ENCODE assay signal across 16 mouse cellular contexts in the genomic region with DNA sequence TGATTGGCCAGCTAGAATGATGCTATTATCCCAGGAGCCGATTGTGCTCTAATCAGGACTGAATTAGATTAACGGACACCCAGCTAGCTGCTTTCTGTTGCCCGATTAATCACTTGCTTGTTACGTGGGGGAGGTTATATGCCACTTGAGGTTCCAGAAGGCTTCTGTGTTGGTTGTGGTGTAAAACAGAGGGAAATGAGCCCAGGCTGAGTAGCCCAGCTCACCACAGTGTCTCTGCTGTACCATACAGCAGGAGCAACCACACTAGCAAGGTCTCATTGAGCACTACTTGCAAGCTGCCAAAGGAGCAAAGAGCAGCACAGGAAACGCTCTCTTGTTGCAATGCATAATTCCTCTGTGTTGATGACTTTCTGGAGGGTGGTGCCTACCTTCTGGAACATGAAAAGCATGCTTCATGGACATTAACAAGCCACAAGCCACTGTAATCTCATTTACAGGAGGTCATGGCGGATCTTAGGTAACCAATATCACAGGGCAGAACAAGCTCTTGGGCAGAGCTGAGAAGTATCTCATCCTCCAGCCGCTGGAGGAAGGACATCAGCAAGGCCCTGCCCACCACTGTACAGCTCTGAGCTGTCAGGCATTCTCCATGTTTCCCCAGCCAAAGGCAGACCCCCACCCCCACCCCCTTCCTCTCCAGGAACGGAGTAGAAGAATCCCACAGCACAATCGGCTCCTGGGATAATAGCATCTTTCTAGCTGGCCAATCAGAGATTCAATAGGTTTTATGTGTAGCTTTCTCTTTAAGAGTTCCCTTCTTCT. TPM values are rescaled to one million over a fixed set of nuclear protein-coding genes. Genes with fewer than 3 reads are reported as not detected.
DNase-seq lines count a peak whose midpoint lies in the region; ATAC-seq and TF ChIP-seq lines count a peak whose summit lies in the region.
"Had no signal": no experiment of that assay in that cellular context is flagged by ENCODE, and none has a peak within 500 bp of the region (broad histone marks: within the 10 kb centered on the region; RNA-seq: fewer than 3 reads in every experiment).

No protein-coding gene starts in this region.

- TF ChIP-seq POLR2A in kidney, adult 2 months (IDR thresholded peaks at IDR 0.05; ENCODE audit: low read depth, low read length): no peak

- WGBS in kidney, adult 2 months: 39% methylated on average over 9 of the region's 9 CpGs
- 50% methylated on average over 9 of the region's 9 CpGs for WGBS in kidney, embryonic 16.5 days
- WGBS in forebrain, embryonic 14.5 days: 15% methylated on average over 9 of the region's 9 CpGs
- 61% methylated on average over 9 of the region's 9 CpGs for WGBS in liver, embryonic 16.5 days (ENCODE audit: insufficient replicate concordance)

- H3K9me3 ChIP-seq in kidney, embryonic 16.5 days (ENCODE audit: low read length): no peaks in the 10 kb centered on the region
- H3K9me3 ChIP-seq in forebrain, embryonic 14.5 days (replicated peaks; ENCODE audit: control insufficient read depth, low read length): no peaks in the 10 kb centered on the region
- H3K9me3 ChIP-seq in liver, embryonic 16.5 days (replicated peaks; ENCODE audit: control insufficient read depth, low read length): no peaks in the 10 kb centered on the region
- H3K9me3 ChIP-seq: heart, embryonic 10.5 days had no signal

- no peak for ATAC-seq in kidney, embryonic 16.5 days (ENCODE audit: low FRiP score, low TSS enrichment)
- ATAC-seq in forebrain, embryonic 14.5 days: peak; percentile 62
- ATAC-seq in liver, embryonic 16.5 days (ENCODE audit: low read depth): no peak; the same call in 1 of the 2 replicates

- H3K4me1 ChIP-seq in kidney, adult 2 months (ENCODE audit: control insufficient read depth, insufficient read depth, low read length): peaks cover 24% of the 10 kb centered on the region; the same call in 1 of the 2 replicates
- H3K4me1 ChIP-seq in kidney, embryonic 16.5 days (ENCODE audit: insufficient read depth, low read length): peaks cover 15% of the 10 kb centered on the region
- H3K4me1 ChIP-seq in forebrain, embryonic 14.5 days (ENCODE audit: control insufficient read depth, insufficient read depth, low read length): peaks cover 12% of the 10 kb centered on the region
- H3K4me1 ChIP-seq in liver, embryonic 16.5 days (ENCODE audit: control insufficient read depth, low read depth, low read length): peaks cover 36% of the 10 kb centered on the region

- H3K4me2 ChIP-seq in kidney, embryonic 16.5 days (replicated peaks; ENCODE audit: low read depth, low read length): no peak overlapping the region
- no peak overlapping the region for H3K4me2 ChIP-seq in forebrain, embryonic 14.5 days (ENCODE audit: low read length)
- H3K4me2 ChIP-seq in liver, embryonic 16.5 days (ENCODE audit: low read depth, low read length): no peak overlapping the region

- H3K27me3 ChIP-seq in kidney, adult 2 months (replicated peaks; ENCODE audit: control insufficient read depth, insufficient read depth, low read length): no peaks in the 10 kb centered on the region
- H3K27me3 ChIP-seq in kidney, embryonic 16.5 days (ENCODE audit: insufficient read depth, low read length): no peaks in the 10 kb centered on the region
- H3K27me3 ChIP-seq in forebrain, embryonic 14.5 days (replicated peaks; ENCODE audit: control insufficient read depth, insufficient read depth, low read length): no peaks in the 10 kb centered on the region
- no peaks in the 10 kb centered on the region for H3K27me3 ChIP-seq in liver, embryonic 16.5 days (ENCODE audit: control insufficient read depth, insufficient read depth, low read depth, low read length)

- H3K9ac ChIP-seq in kidney, embryonic 16.5 days (replicated peaks; ENCODE audit: low read length): no peak overlapping the region
- peak overlapping the region; percentile 21; the same call in 1 of the 2 replicates for H3K9ac ChIP-seq in forebrain, embryonic 14.5 days (ENCODE audit: low read length)
- H3K9ac ChIP-seq in liver, embryonic 16.5 days (ENCODE audit: low read depth, low read length): no peak overlapping the region

- no peaks in the 10 kb centered on the region; the same call in 1 of the 2 replicates for H3K36me3 ChIP-seq in kidney, adult 2 months (ENCODE audit: control insufficient read depth, insufficient read depth, low read length)
- no peaks in the 10 kb centered on the region; the same call in 1 of the 2 replicates for H3K36me3 ChIP-seq in kidney, embryonic 16.5 days (ENCODE audit: insufficient read depth, low read length)
- H3K36me3 ChIP-seq in forebrain, embryonic 14.5 days (ENCODE audit: control insufficient read depth, insufficient read depth, low read length): no peaks in the 10 kb centered on the region
- no peaks in the 10 kb centered on the region for H3K36me3 ChIP-seq in liver, embryonic 16.5 days (ENCODE audit: control insufficient read depth, insufficient read depth)
- H3K36me3 ChIP-seq: heart, embryonic 10.5 days had no signal

- peak overlapping the region; percentile 89 for H3K27ac ChIP-seq in kidney, adult 2 months (ENCODE audit: insufficient read depth, low read depth, low read length)
- no peak overlapping the region for H3K27ac ChIP-seq in kidney, embryonic 16.5 days (ENCODE audit: low read length)
- H3K27ac ChIP-seq in forebrain, embryonic 14.5 days (ENCODE audit: low read depth, low read length): no peak overlapping the region; the same call in 1 of the 2 replicates
- H3K27ac ChIP-seq in liver, embryonic 16.5 days (ENCODE audit: low read length): peak overlapping the region; percentile 33; the same call in 1 of the 2 replicates
- H3K27ac ChIP-seq: gastrocnemius, adult 2 months; heart, embryonic 10.5 days; left cerebral cortex, adult 2 months had no signal

- no peak for TF ChIP-seq CTCF in kidney, adult 2 months (conservative IDR thresholded peaks at IDR 0.05; ENCODE audit: insufficient read depth, insufficient read length, low read depth, low read length)

- no peak overlapping the region for H3K4me3 ChIP-seq in kidney, adult 2 months (ENCODE audit: insufficient read depth, low read depth, low read length)
- no peak overlapping the region for H3K4me3 ChIP-seq in kidney, embryonic 16.5 days (ENCODE audit: low read length)
- H3K4me3 ChIP-seq in forebrain, embryonic 14.5 days (ENCODE audit: low read depth, low read length): no peak overlapping the region
- no peak overlapping the region for H3K4me3 ChIP-seq in liver, embryonic 16.5 days (ENCODE audit: low read depth, low read length)
- H3K4me3 ChIP-seq: gastrocnemius, adult 2 months; heart, embryonic 10.5 days; left cerebral cortex, adult 2 months had no signal

- no peak for DNase-seq in kidney, adult 2 months
- peak; percentile 62 for DNase-seq in MN1 (ENCODE audit: low spot score)
- peak; percentile 32 for DNase-seq in forebrain, embryonic 14.5 days (ENCODE audit: low spot score)
- no peak for DNase-seq in layer of hippocampus, adult 9-11 months
- DNase-seq in c-Kit-positive CD71-positive TER-119-positive erythroid progenitor cells, embryonic 14.5 days (ENCODE audit: low spot score): no peak
- DNase-seq in embryo, embryonic 10.5 days (ENCODE audit: low spot score): no peak
- DNase-seq: adrenal gland, postnatal 36 days; cerebellum, adult 11-12 months; embryo, embryonic 11 days; gastrocnemius, adult 2 months; lung, adult 18-20 months; thymus, postnatal 25 days had no signal

RNA-seq across cellular contexts. Expression of a gene that starts 23.4 kb away (rescaled TPM):
- polyA plus RNA-seq in kidney, adult 2 months (2012; rRNA removed): 95.1 and 99.0 TPM in 2 replicates
- polyA plus RNA-seq in kidney, embryonic 16.5 days (2015; fragmentation: Nextera tagmentation; extraction: Ambion mirVana): 25.7 and 32.4 TPM in 2 replicates
- polyA plus RNA-seq in forebrain, embryonic 14.5 days (2014; fragmentation: Nextera tagmentation; extraction: Ambion mirVana): 4.1 and 4.5 TPM in 2 replicates
- 1.7 TPM in 2 replicates for polyA plus RNA-seq in liver, embryonic 16.5 days (2015; fragmentation: Nextera tagmentation; extraction: Ambion mirVana)

RNA-seq across cellular contexts. Expression of a gene that starts 42.9 kb away (rescaled TPM):
- polyA plus RNA-seq in kidney, adult 2 months (2012; rRNA removed): 18.6 and 20.2 TPM in 2 replicates
- 31.7 and 33.5 TPM in 2 replicates for polyA plus RNA-seq in kidney, embryonic 16.5 days (2015; fragmentation: Nextera tagmentation; extraction: Ambion mirVana)
- 27.7 and 28.4 TPM in 2 replicates for polyA plus RNA-seq in forebrain, embryonic 14.5 days (2014; fragmentation: Nextera tagmentation; extraction: Ambion mirVana)
- polyA plus RNA-seq in liver, embryonic 16.5 days (2015; fragmentation: Nextera tagmentation; extraction: Ambion mirVana): 16.7 and 18.4 TPM in 2 replicates

RNA-seq across cellular contexts. Expression of a gene that starts 43.0 kb away (rescaled TPM):
- polyA plus RNA-seq in kidney, adult 2 months (2012; rRNA removed): 27.2 and 35.5 TPM in 2 replicates
- polyA plus RNA-seq in kidney, embryonic 16.5 days (2015; fragmentation: Nextera tagmentation; extraction: Ambion mirVana): 25.2 and 26.9 TPM in 2 replicates
- 9.0 and 12.7 TPM in 2 replicates for polyA plus RNA-seq in forebrain, embryonic 14.5 days (2014; fragmentation: Nextera tagmentation; extraction: Ambion mirVana)
- 11.6 and 12.2 TPM in 2 replicates for polyA plus RNA-seq in liver, embryonic 16.5 days (2015; fragmentation: Nextera tagmentation; extraction: Ambion mirVana)

Comparison
In these comparisons a context has a peak if more than half of its experiments do, and no peak if none do; other contexts are left out.
1. H3K27ac ChIP-seq: peak in kidney, adult 2 months (single experiment) and liver, embryonic 16.5 days (single experiment); none in kidney, embryonic 16.5 days (single experiment) and forebrain, embryonic 14.5 days (single experiment).
2. DNase-seq: peak in MN1 (single experiment) and forebrain, embryonic 14.5 days (single experiment); none in kidney, adult 2 months (single experiment), layer of hippocampus, adult 9-11 months (single experiment), c-Kit-positive CD71-positive TER-119-positive erythroid progenitor cells, embryonic 14.5 days (single experiment) and embryo, embryonic 10.5 days (single experiment).